ENCODE assay signal across 19 mouse cellular contexts in genomic region chr11:48377269-48377668, GRCm38 (mm10).
DNase-seq lines count a peak whose midpoint lies in the region; ATAC-seq and TF ChIP-seq lines count a peak whose summit lies in the region.
"Had no signal": no experiment of that assay in that cellular context is flagged by ENCODE, and none has a peak within 500 bp of the region (broad histone marks: within the 10 kb centered on the region; RNA-seq: fewer than 3 reads in every experiment).

No protein-coding gene starts in this region.

- no peaks in the 10 kb centered on the region for H3K9me3 ChIP-seq in hindbrain, embryonic 11.5 days (ENCODE audit: control insufficient read depth, low read length)
- H3K9me3 ChIP-seq in hindbrain, postnatal 0 days (ENCODE audit: low read length): no peaks in the 10 kb centered on the region
- no peaks in the 10 kb centered on the region for H3K9me3 ChIP-seq in midbrain, embryonic 11.5 days (ENCODE audit: control insufficient read depth, low read length)
- no peaks in the 10 kb centered on the region for H3K9me3 ChIP-seq in midbrain, embryonic 13.5 days
- H3K9me3 ChIP-seq: G1E had no signal

- no peak for ATAC-seq in hindbrain, embryonic 11.5 days (ENCODE audit: low FRiP score)
- no peak for ATAC-seq in hindbrain, postnatal 0 days
- peak; percentile 58; the same call in 1 of the 2 replicates for ATAC-seq in midbrain, embryonic 11.5 days (ENCODE audit: low FRiP score)
- ATAC-seq in midbrain, embryonic 13.5 days: no peak
- ATAC-seq: activated CD4-positive, CD25-positive, alpha-beta regulatory T cell, adult 4 months; CD4-positive, CD25-positive, alpha-beta regulatory T cell, adult 4 months; Patski had no signal

- no peaks in the 10 kb centered on the region for H3K27me3 ChIP-seq in hindbrain, embryonic 11.5 days (ENCODE audit: control insufficient read depth, insufficient read depth, low read length)
- no peaks in the 10 kb centered on the region for H3K27me3 ChIP-seq in hindbrain, postnatal 0 days (ENCODE audit: insufficient read depth, low read length)
- H3K27me3 ChIP-seq in midbrain, embryonic 11.5 days (ENCODE audit: control insufficient read depth, insufficient read depth, low read length): no peaks in the 10 kb centered on the region
- H3K27me3 ChIP-seq in midbrain, embryonic 13.5 days: no peaks in the 10 kb centered on the region
- H3K27me3 ChIP-seq: CH12.LX had no signal

- H3K4me2 ChIP-seq in hindbrain, embryonic 11.5 days (replicated peaks; ENCODE audit: low read depth, low read length): no peak overlapping the region
- H3K4me2 ChIP-seq in hindbrain, postnatal 0 days (ENCODE audit: low read depth, low read length): no peak overlapping the region
- H3K4me2 ChIP-seq in midbrain, embryonic 11.5 days: no peak overlapping the region
- no peak overlapping the region for H3K4me2 ChIP-seq in midbrain, embryonic 13.5 days (replicated peaks)

- no peak for TF ChIP-seq CTCF in hindbrain, postnatal 0 days (IDR thresholded peaks at IDR 0.05; ENCODE audit: low read depth)

- H3K4me3 ChIP-seq in hindbrain, embryonic 11.5 days (ENCODE audit: low read depth, low read length): no peak overlapping the region
- H3K4me3 ChIP-seq in hindbrain, postnatal 0 days (ENCODE audit: low read length): no peak overlapping the region
- no peak overlapping the region for H3K4me3 ChIP-seq in midbrain, embryonic 11.5 days (ENCODE audit: low read depth, low read length)
- H3K4me3 ChIP-seq in midbrain, embryonic 13.5 days (replicated peaks): no peak overlapping the region

- no peaks in the 10 kb centered on the region for H3K4me1 ChIP-seq in hindbrain, embryonic 11.5 days (replicated peaks; ENCODE audit: control insufficient read depth, insufficient read depth, low read length)
- H3K4me1 ChIP-seq in hindbrain, postnatal 0 days (ENCODE audit: insufficient read depth, low read length): no peaks in the 10 kb centered on the region
- peaks cover 4% of the 10 kb centered on the region for H3K4me1 ChIP-seq in midbrain, embryonic 11.5 days (ENCODE audit: control insufficient read depth, insufficient read depth, low read length)
- peaks cover 5% of the 10 kb centered on the region for H3K4me1 ChIP-seq in midbrain, embryonic 13.5 days (replicated peaks)

- H3K9ac ChIP-seq in hindbrain, embryonic 11.5 days (ENCODE audit: low read depth, low read length): no peak overlapping the region
- H3K9ac ChIP-seq in hindbrain, postnatal 0 days (replicated peaks; ENCODE audit: low read length): no peak overlapping the region
- H3K9ac ChIP-seq in midbrain, embryonic 11.5 days (ENCODE audit: low read length): no peak overlapping the region
- H3K9ac ChIP-seq in midbrain, embryonic 13.5 days (replicated peaks): no peak overlapping the region

- peak; percentile 5 for DNase-seq in hindbrain, embryonic 11.5 days (ENCODE audit: low spot score)
- no peak for DNase-seq in hindbrain, postnatal 0 days (ENCODE audit: low spot score)
- DNase-seq in midbrain, embryonic 11.5 days (ENCODE audit: low spot score, missing footprints): peak; percentile 79
- DNase-seq: adrenal gland, adult 2 months; adrenal gland, adult 8-10 months; adrenal gland, postnatal 10 days; adrenal gland, postnatal 14 days; adrenal gland, postnatal 25 days; adrenal gland, postnatal 36 days; B cell, adult 2 months; cerebellum, adult 11 months; cerebellum, adult 11-12 months; cerebellum, adult 18-20 months had no signal

- H3K36me3 ChIP-seq in hindbrain, embryonic 11.5 days (ENCODE audit: control insufficient read depth, insufficient read depth, low read length): no peaks in the 10 kb centered on the region
- H3K36me3 ChIP-seq in hindbrain, postnatal 0 days (ENCODE audit: insufficient read depth, low read length): no peaks in the 10 kb centered on the region
- no peaks in the 10 kb centered on the region for H3K36me3 ChIP-seq in midbrain, embryonic 11.5 days (ENCODE audit: control insufficient read depth, insufficient read depth, low read length)
- no peaks in the 10 kb centered on the region for H3K36me3 ChIP-seq in midbrain, embryonic 13.5 days
- H3K36me3 ChIP-seq: G1E had no signal

- no peak overlapping the region for H3K27ac ChIP-seq in hindbrain, embryonic 11.5 days (ENCODE audit: low read depth, low read length)
- no peak overlapping the region for H3K27ac ChIP-seq in hindbrain, postnatal 0 days
- H3K27ac ChIP-seq in midbrain, embryonic 11.5 days (ENCODE audit: low read depth, low read length): no peak overlapping the region
- no peak overlapping the region for H3K27ac ChIP-seq in midbrain, embryonic 13.5 days
